Mouse (Mus musculus) frontal cortex, postnatal 10 days (tissue): ENCODE data around the gene Ears2.

Experiments used
- DNase-seq, 2 experiments: peaks; one replicate each; pipeline ENCODE4 v3.0.0; 2022; ENCODE audit warnings: low spot score in 2 of 2, mixed read lengths in 1 of 2

Ears2 gene

DNA sequence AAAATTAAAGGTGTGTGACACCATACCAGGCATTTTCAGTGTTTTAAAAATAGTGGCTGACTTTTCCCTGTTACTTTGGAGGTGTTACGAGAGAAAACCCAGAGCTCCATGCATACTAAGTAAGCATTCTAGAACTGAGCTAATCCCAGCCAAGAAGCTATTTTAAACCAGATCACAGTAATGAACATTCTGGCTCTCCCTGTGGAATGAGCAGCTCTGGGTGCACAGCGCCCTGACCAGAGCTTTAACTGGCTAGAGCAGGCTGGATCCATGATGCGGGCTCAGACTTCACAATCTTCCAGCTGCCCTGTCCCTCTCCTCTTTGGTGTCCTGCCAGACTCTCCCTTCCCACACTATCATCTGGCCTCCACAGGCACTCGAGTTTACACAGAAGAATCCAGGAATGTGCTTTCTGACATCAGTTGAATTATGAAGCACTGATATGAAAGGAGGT lies 21.9 kb downstream of the Ears2 start:
- no peak for DNase-seq

DNA sequence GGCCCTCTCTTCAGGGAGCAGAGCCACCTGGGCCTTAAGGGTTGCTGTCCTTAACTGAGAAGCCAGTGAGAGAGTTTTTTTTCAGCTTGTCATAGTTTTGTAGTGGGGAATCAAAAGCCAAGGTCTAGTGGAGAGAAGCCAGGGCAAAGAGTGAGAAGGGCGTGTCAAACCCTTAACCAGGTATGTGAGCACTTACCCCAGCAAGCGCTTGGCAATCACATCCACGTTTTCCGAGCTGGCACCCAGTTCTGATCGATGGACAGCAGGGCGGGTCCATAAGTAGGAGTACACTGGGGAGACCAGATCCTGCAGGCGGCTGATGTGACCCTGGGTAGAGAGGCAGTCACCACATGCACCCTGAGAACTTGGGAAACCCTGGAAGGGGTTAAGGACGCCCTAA lies 23.0 kb downstream of the Ears2 start:
- no peak for DNase-seq

DNA sequence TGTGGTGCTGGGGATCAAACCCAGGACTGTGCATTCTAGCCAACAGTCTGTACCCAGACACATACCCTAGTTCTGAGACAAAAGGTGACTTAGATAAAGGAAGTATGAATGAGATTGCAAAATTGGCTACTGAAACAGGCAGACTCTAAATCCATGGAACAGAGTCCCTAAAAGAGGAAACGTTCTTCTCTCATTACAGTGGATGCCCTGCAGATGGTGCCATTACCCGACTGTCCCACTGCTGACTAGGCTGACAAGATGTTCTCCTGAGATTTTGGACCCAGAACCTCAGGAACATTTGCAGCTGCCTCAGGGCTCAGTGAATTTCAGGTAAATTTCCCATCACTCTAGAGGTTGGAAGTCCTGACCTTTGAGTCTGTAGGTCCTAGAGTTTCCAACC lies 32.7 kb downstream of the Ears2 start:
- DNase-seq = no peak

DNA sequence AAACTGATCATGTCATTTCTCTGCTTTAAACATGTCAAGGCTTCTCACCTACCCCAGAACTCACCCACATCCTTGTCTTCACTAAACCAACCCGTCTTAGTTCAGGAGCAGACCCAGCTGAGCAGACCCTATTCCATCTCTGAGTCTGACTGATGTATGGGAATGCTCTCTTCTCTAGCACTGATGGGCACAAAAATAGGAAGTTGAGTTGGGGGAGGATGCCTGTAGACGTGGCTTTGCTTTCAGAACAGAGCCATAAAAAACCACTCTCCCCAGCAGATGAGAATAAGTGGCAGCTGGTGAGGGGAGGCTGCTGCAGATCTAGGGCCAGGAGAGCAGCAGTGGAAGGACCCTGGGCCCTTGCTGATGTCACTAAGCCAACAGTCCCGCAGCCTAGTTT lies 33.7 kb downstream of the Ears2 start:
- DNase-seq = no peak

DNA sequence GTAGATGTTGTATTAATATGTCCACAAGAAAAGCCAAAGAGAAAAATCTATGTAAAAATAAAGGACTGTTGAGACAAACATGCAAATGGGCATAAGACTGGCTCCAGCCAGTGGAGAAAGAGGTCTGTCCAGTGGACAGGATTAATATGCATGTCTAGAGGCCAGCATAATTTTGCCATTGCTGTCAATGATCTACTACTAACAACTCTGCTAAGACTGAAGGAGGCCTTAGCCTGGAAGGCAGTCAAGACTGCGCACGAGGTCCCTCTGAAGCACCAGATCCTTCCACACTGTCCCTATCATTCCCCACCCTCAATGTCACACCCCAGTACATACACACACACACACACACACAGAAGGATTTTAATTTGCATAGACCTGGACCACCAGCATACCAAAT lies 44.9 kb downstream of the Ears2 start:
- no peak for DNase-seq

DNA sequence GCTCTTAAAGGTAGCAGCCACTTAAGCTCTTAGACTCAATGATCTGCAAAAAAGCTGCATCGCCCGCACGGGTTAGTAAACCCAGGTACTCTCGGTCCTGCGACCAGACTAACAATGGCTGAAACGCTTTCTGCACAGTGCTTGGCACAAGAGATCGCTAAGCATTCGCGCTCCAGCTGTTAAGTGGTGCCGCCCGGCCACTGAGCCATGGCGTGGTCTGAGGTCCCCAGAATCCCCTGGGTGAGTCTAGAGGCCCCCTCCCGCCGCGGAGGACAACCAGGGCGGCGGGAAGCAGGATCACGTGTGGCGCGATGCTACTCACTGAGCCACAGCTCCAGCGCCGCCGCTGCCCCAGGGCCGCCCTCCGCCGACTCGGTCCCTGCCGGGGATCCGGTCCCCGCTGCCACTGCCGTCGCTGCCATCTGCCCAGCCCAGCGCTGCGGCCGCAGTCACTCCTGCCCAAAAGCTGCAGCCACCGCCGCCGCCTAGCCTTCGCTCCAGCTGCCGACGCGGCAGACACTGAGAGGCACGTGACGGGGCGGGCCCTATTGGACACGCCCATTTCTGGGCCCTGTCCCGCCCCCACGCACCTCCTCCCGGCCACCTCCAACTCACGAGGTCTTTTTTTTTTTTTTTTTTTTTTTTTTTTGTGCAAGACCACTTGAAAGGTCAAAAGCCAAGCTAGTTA lies 46.3 kb downstream of the Ears2 start, which contains the start of gene Gga2:
Gga2 (minus strand) TSS at position 556 of the 688 bp plus-strand sequence.
- peak; percentile 83 to 87 for DNase-seq

DNA sequence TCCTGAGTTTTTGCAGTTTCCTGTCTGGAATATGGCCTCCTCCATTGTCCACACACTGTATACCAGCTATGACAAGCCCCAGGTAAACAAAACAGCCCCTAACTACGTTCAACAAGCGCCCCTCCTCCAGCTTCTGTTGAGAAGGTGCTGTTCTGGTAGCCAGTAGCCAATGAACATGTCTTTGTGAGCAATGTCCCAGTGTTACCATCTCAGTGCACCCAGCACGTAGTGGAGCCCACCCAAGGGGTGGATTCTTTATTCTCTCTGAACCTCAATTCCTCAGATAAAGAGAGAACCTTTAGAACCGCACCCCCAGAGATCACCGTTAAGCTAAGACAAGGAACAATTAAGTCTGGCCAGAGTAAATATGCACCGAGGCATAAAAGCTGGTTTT lies 46.8 kb downstream of the Ears2 start:
- no peak for DNase-seq

DNA sequence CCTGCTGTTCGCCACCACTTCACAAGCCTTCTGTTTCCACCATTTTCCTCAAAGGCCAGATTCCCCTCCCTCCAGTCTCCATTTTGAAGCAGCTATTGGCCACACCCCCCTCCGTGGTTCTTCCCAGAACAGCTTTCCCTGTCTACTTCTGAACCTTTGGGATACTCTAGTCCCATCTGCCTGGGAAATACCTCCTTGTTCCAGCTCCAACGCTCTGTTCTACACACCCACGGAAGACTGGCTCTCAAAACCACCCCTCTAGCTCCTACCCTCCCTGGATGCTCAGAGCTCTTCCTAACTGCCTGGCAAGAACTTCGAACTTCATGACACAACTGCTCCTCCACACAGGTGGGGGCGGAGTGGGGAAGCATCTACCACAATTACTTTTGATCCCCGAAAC lies 48.1 kb downstream of the Ears2 start:
- peak in 1 of 2 experiments; percentile 53 for DNase-seq

DNA sequence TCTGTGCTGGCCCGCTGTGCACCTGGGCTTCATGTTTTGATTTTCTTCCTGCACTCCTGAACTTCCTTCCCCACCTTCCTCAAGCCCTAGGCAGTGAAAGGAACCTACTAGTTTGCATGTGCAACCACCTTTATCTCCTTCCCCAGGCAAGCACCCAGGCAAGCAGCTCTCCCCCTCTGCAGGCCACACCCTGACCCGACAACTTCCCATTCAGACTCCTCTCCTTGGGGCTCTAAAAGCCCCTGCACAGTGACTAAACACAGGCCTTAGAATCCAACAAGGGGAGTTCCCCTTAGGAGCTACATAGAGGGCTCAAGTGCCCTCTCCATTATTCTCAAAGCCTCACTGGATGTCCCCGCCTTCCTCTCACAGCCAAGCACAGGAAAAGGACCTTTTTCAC lies 48.8 kb downstream of the Ears2 start:
- DNase-seq = no peak

DNA sequence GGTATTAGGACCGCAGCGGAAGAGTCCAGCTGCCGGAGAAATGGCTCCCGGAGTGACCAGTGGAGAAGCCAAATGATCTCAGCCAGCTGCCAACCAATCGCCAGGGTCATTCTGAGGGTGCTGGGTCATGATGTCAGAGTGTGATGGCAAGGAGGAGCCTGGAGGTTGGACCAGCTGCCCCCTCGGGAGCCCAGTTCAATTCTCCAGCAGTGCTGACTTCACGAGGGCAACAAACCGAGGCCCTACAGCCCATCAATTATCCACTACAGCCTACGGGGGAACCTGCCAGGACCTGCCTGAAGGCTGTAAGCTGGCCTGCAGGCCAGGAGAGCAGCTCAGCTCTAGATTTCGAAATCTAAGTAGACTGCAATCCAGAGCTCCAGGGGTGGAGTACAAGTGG lies 51.3 kb downstream of the Ears2 start:
- DNase-seq = no peak

DNA sequence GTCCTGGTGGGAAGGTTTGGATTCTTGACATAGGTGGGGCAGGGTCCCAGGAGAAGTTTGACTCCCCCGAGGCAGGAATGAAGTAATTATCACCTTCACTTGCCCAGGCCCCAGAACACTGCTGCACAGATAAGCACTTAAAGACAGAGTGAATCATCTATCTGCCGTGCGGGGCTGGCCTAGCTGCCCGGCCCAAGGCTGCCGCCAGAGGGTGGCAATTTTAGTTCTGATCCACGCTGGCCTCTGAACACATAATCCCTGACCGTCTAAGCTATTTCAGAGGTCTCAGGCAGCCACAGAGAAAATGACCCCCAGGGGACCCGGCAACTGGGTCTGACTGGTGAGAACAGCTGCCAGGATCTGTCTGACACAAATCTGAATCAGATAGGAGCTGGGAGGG lies 52.0 kb downstream of the Ears2 start:
- no peak for DNase-seq

DNA sequence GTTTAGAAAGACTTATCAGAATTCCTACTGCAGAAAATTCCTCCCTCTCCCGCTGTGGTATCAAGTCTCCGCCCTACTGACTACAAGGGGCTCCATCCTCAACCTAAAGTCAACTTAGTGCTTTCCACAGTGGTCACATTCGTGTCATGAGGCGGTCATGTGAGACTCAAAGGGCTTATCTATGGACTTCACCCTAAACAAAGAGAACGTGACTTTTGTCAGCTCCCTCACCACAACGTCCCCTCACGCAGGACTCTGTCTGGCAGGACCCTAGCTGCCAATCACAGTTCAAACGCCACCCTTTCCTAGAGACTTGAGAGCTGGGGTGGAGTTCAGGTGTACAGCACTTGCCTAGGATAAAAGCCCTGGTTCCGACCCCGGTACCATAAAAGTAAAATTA lies 54.1 kb downstream of the Ears2 start:
- no peak for DNase-seq

DNA sequence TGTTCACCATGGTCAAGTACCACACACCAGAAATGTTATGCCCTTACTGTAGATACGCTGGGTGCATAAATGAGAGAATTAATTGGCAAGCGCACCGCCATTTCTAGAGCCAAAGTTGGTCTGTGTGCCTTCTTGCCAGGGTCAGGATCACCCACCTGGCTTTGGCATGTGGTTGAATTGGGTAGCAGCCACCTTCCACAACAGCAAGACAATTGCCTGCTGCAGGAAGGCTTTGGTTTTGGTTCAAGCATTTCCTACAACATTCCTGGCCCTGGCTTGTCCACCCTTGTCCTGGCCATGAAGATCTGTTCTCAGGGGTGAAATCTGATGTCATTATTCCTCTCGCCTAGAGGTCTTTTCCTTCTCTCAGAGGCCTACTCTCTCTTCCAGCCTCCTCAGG lies 54.7 kb downstream of the Ears2 start:
- DNase-seq = no peak

DNA sequence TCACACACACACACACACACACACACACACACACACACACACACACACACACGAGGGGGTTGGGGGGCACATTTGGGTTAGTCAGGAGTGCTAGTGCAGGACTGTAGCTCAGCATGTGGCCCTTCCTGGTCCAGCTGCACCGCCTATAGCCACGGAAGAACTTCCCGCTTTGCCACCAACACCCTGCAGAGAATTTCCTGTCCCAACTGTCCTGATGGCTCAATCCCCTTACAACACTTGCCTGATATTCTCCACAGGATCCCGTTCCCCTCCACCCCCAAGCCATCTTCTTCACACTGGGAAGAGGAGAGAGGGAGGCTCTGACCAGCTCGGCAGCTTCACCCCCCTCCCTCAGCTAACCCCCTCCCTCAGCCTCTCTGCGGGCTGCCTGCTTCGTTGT lies 66.7 kb downstream of the Ears2 start:
- DNase-seq = no peak

DNA sequence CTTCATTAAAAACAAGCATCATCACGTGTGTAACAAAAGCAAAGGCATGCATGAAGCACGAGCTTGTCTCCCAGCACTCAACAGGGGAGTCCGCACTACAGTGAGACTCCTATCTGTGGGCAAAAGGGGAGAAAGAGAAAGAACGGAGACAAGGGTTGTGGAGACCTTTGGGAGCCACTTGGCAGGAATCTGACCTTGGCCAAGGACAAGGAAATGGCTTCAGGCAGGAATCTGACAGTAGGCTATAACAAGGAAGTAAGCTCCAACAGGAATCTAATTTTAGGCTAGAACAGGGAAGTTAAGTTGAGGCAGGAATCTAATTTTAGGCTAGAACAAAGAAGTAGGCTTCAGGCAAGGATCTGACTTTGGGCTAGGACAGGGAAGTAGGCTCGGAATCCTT lies 71.1 kb downstream of the Ears2 start:
- DNase-seq = no peak
